Mouse (Mus musculus): ENCODE measurements around the gene Alox8. TPM values are rescaled to one million over a fixed set of nuclear protein-coding genes. Genes with fewer than 3 reads are reported as not detected.

Gene Alox8
- total RNA-seq, 1 experiment from 2014 or later: not detected

Other genes with a start within 250 kb of the Alox8 start
- gene Arhgef15, start 240.4 kb downstream of the Alox8 start, total RNA-seq (2017): 0.14 and 1.1 TPM in 2 replicates
- gene Slc25a35, start 229.7 kb downstream of the Alox8 start, total RNA-seq (2017): 1.4 and 2.1 TPM in 2 replicates
- gene Rangrf, start 222.7 kb downstream of the Alox8 start, total RNA-seq (2017): 36.7 and 39.4 TPM in 2 replicates
- 50.5 and 57.2 TPM in 2 replicates for gene Pfas, start 189.4 kb downstream of the Alox8 start, total RNA-seq (2017)
- 18.0 and 30.8 TPM in 2 replicates for gene Ctc1, start 181.9 kb downstream of the Alox8 start, total RNA-seq (2017)
- gene Aurkb, start 152.2 kb downstream of the Alox8 start, total RNA-seq (2017): 89.5 and 121 TPM in 2 replicates
- 4.5 and 5.4 TPM in 2 replicates for gene Borcs6, start 138.1 kb downstream of the Alox8 start, total RNA-seq (2017)
- gene Tmem107, start 127.0 kb downstream of the Alox8 start, total RNA-seq (2017): 23.2 and 26.3 TPM in 2 replicates
- gene Vamp2, start 109.4 kb downstream of the Alox8 start, total RNA-seq (2017): 7.1 and 10.0 TPM in 2 replicates
- gene Per1, start 102.6 kb downstream of the Alox8 start, total RNA-seq (2017): 9.3 and 16.9 TPM in 2 replicates
- not detected in 2 replicates for gene Hes7, start 77.4 kb downstream of the Alox8 start, total RNA-seq (2017)
- gene 9130213A22Rik, start 75.3 kb downstream of the Alox8 start, total RNA-seq (2017): not detected in 2 replicates
- gene Aloxe3, start 71.9 kb downstream of the Alox8 start, total RNA-seq (2017): 6.9 TPM in 1 of 2 replicates, not detected in the other
- gene Alox12b, start 40.9 kb downstream of the Alox8 start, total RNA-seq (2017): not detected in 2 replicates
- gene Gucy2e, start 39.2 kb upstream of the Alox8 start, total RNA-seq (2017): 0.14 TPM in 1 of 2 replicates, not detected in the other
- gene Cntrob, start 125.9 kb upstream of the Alox8 start, total RNA-seq (2017): 20.3 and 26.5 TPM in 2 replicates
- 75.4 and 87.8 TPM in 2 replicates for gene Trappc1, start 126.1 kb upstream of the Alox8 start, total RNA-seq (2017)
- gene Kcnab3, start 128.4 kb upstream of the Alox8 start, total RNA-seq (2017): 0.05 TPM in 1 of 2 replicates, not detected in the other
- gene Rnf227, start 142.6 kb upstream of the Alox8 start, total RNA-seq (2017): 8.3 and 9.0 TPM in 2 replicates
- gene Chd3, start 171.6 kb upstream of the Alox8 start, total RNA-seq (2017): 64.5 and 68.0 TPM in 2 replicates
- gene Naa38, start 197.6 kb upstream of the Alox8 start, total RNA-seq (2017): 181 and 216 TPM in 2 replicates
- 35.5 and 37.6 TPM in 2 replicates for gene Cyb5d1, start 197.8 kb upstream of the Alox8 start, total RNA-seq (2017)
- gene Tmem88, start 200.4 kb upstream of the Alox8 start, total RNA-seq (2017): 0.46 TPM in 1 of 2 replicates, not detected in the other
- gene Kdm6b, start 215.8 kb upstream of the Alox8 start, total RNA-seq (2017): 3.5 and 6.6 TPM in 2 replicates

All from common myeloid progenitor, adult 5-6 weeks (primary cell).